Mouse (Mus musculus) lung, postnatal 4 days (tissue): Measurements from ENCODE around the gene Cdsn.

Experiments used
- DNase-seq, 2 experiments: peaks; one replicate each; pipeline ENCODE4 v3.0.0; 2021

Cdsn gene

DNA sequence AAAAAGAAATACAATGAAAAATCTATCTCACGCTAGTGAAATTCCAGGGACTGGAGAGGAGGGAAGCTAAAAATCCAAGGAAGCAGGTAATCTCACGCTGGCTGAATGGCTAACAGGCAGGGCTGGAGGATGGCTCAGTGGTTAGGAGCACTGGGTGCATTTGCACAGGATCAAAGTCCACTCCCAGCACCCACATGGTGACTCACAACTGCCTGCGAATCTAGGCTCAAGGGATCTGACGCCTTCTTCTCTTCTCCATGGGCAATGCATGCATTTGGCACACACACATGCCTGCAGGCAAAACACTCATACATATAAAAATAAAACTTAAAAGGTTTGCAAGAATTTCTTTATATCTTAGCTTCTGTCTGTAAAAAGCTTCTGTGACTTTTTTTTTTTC, 14.5 kb upstream of the Cdsn start:
- DNase-seq = no peak

DNA sequence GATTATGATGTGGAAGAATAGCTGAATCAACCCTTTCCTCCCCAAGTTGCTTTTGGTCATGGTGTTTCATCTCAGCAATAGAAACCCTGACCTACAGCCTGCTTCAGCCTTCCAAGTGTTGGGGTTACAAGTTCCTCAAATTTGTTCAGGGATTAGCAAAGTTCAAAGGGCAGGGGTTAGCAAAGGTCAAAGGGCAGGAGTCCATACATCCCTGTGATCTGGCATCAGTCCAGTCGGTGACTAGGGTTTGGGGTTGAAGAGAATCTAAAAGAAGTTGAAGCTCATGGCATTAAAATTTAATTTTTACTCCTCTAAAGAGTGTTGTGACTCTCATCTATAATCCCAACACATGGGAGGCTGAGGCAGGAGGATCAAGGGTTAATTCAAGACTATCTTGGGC, 13.5 kb upstream of the Cdsn start:
- no peak for DNase-seq

DNA sequence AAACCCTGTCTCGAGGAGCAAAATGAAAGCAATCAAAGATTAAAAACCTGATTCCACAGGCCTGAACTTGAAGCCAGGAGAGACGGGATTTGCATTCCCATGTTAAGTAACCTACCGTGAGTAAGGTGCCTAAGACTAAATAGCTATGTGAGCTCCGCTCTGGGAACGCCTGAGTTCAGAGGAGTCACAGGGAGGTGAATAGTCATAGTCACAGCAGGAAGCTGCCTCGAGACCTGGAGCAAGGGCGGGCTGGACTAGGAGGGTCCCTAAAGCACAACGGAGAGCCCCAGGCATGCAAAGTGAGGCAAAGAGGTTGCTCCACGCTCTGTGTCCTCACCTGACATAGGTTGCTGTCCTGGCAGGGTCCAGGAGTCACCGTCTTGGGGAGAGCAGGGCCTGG, 12.4 kb upstream of the Cdsn start:
- no peak for DNase-seq

DNA sequence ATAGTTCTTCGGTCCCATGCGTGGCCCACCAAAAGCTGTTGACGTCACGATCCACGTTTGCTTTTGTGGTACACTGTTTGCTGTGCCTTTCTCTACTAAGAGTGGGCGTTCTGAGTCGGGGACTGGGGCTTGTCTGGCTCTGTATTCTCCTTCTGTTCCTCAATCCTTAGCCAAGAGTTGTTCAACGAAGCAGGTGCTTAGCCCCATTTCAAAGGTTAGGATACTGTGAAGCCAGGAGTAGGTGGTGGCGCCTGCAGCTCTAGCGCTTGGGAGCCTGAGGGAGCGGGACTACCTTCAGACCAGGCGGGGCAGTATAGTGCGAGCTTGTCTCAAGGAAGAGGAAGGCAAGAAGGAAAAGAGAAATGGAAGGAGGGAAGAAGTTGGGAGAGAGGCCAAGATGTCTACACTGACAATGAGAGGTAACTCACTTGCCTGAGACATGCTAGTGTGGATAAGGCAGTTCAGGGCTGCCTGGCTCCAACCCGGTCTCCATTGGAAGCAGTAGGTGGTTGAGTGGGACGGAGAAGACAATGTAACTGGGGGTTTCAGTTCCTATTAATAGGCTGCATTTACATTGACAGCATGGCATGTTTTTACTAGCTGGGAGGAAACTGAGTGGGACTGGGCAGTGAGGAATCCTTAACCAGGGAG, 9.0 kb upstream of the Cdsn start:
- no peak for DNase-seq

DNA sequence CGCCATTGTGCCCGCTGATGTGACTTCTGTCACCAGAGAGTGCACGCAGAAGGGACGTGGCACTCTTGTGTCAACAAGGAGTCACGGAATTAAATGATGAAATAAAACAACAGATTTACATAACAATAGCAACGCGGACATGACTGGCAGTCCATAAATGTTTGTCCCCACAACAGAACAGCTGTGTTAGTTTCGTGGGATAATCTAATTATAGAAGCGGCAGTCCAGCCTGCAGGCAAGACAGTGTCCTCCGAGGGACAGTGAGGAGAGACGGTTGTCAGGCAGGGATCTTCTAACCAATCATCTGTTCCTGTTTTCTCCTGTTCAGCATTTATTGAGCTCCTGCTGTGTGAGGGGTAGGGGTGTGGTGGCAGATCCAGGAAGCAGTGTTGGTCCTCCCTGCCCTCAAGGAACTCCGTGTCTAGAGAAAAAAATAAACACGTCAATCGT, 8.5 kb upstream of the Cdsn start:
- DNase-seq = no peak

DNA sequence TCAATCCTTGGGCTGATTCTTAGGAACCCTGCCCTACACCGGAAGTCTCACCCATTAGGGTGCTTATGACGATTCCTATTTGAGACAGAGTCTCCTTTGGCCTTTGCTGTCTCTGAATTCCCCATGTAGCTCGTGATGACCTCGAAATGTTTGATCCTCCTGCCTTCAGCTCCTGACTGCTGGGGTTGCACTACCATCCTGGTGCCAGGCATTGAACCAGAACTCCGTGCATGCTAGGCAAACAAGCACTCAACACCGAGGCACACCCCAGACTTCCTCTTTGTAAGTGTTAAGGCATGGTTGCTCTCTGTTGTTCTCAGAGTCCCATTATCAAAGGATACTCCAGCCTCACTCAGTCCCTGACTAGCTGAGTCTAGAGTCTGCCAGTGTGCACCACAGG, 7.9 kb upstream of the Cdsn start:
- DNase-seq = no peak

DNA sequence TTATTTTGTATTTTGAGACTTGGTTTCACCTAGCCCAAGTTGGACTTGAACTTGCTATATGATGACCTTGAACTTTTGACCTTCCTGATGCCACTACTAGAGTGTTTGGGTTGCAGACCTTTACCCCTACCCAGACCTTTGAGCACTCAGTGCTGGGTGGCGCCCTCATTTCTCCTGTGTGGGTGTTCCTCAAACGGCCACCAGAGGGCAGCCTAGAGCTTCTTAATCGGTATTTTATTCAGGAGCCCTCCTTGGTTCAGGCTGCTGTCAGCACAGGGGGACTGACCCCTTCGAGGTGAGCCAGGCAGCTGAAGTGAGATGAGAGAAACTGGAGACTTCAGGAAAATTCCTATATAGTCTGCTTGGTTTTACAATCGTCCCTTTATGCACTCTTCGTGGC, 7.2 kb upstream of the Cdsn start:
- peak in 1 of 2 experiments; percentile 66 for DNase-seq

DNA sequence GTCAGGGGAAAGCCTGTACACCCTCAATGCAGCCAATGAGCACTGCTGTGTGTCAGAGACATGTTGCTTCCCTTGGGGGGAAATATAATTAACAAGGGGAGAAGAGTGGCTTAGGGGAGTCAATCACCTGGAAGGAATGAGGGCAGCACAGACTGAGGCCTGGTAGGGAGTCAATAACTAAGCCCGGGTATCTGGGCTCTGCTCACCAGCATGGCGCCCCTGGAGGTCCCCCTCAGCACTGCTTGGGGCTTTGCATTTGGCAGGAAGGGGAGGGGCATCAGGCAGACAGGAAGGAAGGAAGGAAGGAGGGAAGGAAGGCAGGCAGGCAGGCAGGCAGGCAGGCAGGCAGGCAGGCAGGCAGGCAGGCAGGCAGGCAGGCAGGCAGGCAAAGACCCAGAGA, 4.5 kb upstream of the Cdsn start:
- DNase-seq = no peak

DNA sequence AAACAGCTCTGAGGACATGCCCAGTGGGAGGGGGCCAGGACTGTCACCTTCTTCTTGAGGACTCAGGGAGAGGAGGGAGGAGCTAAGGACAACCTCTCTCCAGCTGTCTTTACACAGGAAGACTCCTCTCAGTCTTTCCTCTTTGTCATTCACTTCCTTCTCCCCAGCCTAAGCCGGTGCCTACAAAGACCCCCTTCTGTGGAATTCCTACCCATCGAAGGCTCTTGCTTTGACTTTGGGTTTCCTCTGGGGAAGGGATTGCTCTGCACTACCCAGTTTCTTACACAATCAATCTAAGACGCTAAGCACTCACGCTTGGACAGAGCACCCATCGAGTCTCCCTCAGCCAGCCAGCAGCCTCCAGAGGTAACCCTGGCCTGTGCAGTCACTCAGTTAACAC, 3.3 kb upstream of the Cdsn start:
- DNase-seq = no peak

DNA sequence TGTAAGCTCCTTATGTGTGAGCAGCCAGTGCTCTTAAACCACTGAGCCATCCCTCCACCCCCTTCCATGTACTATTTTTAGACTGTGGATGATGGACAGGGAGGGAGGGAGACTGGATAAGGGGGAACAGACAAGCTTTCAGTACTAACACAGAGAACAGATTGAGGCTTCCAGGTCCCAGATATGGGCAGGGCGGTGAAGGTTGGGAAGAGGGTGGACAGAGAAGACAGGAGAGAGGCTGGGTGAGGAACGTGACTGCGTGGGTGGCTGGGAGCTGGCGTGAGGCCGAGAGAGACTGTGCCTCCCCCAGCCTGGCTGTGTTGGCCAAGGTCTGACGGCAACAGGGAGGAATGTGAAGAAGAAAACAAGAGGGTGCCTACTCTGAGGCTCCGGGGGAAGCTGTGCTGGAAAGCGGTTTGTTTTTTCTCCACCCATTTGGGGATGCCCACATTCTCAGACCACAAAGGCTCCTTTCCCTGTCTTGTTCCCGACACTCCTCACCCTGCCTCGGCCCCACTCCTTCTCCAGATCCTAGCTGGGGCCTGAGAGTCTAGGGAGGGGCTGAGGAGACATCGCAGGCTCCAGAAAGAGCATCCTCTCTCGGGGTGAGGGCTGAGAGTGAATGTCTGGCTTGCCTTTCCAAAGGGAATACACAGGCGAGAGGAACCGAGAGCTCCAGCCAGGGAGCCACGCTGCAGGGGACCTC, 2.3 kb upstream of the Cdsn start:
- peak; percentile 84 to 90 for DNase-seq

DNA sequence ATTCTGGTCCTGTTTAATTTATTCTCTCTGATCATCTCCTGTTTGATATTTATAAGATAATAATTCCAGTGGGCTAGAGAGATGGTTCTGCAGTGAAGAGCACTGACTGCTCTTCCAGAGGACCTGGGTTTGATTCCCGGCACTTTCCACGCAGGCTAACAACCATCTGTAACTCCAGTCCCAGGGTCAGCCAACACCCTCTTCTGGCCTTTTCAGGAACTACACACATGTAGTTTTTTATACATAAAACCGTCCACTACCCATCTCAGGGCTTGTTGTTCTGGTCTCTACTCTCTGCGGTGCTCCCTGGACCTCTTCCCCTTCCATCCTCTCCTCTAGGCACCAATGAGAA, 1.8 kb upstream of the Cdsn start:
- no peak for DNase-seq

DNA sequence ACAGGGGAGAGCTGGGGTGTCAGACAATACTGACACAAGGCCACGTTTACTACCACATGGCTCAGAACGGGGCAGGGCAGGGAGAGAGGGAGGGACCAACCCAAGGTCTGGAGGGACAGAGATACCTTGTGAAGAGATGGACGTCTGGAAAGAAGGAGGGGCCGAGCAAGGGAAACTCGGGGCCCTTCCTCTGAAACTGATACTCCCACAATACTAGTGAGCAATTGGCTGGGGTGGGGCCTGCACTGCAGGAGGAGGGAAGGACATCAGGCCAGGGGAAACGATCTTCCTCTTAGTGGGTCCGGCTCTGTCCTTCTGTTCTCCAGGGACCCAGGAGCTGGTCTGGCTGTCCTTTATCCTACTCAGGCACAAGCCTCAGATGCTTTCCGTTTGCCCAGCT, 1.1 kb upstream of the Cdsn start:
- no peak for DNase-seq

DNA sequence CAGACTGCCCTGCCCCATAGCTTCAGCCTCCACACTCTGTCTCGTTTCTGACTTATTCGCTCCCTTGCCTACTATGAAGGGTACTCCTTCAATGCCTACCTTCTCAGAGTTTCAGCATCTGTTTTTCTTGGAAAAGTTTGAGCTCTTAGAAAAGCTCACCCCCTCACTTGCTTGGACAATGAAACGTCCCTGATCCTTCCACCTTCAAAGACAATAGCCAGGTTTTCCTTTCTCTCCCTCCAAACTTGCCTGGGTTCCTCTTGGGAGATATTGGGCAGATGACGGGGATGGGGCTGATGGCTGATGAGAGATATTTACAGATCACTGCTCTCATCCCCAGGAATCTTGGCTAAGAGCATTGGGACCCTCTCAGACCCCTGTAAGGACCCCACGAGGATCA, 2.4 kb downstream of the Cdsn start:
- DNase-seq = no peak

DNA sequence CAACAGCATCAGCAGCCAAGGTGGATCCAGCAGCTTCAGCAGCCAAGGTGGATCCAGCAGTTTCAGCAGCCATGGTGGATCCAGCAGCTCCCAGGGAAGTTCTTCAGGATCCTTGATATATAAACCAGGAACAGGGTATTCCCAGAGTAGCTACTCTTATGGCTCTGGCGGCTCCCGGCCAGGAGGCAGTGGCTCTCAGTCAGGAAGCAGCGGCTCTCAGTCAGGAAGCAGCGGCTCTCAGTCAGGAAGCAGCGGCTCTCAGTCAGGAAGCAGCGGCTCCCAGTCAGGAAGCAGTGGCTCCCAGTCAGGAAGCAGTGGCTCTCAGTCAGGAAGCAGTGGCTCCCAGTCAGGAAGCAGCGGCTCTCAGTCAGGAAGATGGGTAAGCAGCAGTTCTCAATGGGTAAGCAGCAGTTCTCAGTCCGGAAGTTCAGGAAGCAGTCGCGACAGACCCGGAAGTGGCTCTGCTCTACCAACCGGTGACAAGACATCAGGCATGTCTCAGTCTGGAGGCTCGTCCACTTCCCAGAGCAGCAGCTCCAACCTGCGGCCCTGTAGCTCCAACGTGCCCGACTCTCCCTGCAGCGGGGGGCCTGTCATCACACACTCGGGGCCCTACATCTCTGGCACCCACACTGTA, 3.0 kb downstream of the Cdsn start:
- no peak for DNase-seq

DNA sequence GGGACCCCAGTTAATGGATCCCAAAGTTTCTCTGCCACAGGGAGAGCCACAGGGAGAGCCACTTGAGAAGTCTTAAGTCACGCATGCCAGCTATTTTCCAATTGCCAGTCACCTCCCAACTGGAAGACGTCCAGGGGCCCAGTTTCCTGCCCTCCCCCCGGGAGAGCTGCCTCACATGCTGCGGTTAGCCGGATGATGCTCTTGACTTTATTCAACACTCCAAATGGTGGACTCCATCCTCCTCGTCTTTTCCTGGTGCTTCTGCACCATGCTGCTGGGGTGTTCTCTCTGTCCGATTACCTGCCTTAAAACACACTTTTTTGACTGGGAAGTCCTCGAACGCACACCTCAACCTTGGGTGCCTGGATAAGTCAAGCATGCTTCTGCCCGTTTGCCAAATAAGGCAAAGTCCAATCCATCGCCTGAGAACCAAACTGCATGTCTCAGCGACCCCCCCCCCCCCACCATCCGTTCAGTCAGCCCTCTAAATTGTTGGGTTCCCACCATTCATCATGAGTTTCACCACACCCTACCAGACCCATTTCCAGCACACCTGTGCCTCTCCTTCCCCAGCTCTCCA, 4.3 kb downstream of the Cdsn start:
- DNase-seq = no peak

DNA sequence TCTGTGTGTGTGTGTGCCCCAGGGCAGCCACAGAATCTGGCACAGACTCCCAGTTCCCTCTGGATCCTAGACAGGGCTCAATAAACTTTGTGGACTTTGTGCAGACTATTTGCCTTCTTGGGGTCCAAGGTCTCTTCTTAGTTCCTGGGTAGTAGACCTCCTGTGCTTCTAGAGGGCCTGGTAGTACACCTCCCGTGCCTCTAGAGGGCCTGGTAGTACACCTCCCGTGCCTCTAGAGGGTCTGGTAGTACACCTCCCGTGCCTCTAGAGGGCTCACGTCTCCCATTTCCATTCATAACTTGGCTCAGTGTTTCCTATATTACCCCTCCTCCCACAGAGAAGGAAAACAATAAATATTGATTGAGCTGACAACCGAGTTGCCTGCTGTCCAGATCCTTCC, 4.9 kb downstream of the Cdsn start:
- peak; percentile 53 to 71 for DNase-seq

DNA sequence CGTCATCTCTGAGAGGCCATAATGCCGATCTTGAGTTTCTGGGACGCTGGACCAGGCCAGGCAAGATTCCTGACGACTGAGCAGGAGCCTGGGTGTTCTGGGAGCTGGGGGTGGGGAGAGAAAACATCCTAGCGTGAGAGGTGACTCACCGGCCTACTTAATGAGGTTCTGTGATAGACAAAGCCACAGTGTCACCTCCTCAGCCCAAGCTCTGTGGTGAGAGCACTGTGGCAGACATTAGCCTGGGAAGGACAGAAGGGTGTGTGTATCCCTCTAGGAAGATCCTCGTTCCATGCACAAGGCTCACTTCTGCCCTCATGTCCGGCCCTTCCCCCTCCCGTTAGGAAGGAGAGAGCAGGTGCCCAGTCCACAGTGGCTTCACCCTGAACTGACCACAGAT, 5.4 kb downstream of the Cdsn start:
- no peak for DNase-seq

DNA sequence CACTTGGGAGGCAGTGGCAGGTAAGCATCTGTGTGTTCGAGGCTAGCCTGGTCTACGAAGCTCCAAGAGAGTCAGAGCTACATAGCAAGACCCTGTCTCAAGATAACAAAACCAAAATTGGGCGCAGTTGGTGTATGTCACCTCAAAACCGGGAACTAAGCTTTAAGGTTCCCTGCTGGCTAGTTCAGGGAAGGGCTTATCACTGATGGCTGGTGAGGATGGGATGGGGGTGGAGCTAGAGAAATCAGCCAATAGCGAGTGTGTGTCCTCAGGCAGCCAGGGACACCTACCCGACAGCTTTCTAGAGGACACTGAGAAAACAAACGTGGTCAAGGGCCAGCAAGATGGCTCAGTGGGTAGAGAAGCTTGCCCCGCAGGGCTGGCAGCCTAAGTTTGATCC, 6.3 kb downstream of the Cdsn start:
- DNase-seq = no peak

DNA sequence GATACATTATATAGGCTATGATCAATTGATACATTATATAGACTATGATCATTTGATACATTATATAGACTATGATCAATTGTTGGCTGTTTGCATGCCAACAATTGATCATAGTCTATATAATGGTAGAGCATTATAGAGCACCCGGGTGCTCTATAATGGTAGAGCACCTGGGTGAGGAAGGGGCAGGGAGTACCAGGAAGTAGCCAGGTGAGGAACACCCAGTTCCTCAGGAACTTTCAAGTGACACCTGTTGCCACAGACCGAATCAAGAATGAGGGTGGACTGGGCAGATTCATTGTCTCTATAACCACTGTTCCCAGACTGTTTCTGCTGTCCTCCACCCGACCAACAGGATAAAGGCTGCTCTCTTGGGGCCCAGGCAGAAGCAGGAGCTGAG, 15.2 kb downstream of the Cdsn start, which contains the start of gene 2300002M23Rik:
Gene 2300002M23Rik, plus strand, starts transcription at position 301 of the 400 bp plus-strand sequence.
- DNase-seq = no peak

DNA sequence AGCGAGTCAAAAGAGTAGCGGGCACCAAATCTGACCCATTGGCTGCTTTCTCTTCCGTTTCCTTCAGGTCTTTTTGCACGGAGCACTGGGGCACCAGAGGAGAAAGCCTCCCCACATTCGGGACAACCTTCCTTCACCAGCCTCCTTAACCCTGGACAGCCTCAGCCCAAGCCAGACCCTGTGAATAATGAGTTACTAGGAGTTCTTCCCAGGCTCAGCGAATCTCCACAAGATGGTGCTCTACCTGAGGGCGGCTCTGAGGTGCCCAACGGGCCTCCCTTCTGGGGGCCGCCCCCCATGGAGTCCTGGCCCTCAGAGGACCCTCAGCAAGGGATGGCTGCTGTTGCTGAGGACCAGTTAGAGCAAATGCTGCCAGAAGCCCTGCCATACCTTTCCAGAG, 15.8 kb downstream of the Cdsn start:
- DNase-seq = no peak

DNA sequence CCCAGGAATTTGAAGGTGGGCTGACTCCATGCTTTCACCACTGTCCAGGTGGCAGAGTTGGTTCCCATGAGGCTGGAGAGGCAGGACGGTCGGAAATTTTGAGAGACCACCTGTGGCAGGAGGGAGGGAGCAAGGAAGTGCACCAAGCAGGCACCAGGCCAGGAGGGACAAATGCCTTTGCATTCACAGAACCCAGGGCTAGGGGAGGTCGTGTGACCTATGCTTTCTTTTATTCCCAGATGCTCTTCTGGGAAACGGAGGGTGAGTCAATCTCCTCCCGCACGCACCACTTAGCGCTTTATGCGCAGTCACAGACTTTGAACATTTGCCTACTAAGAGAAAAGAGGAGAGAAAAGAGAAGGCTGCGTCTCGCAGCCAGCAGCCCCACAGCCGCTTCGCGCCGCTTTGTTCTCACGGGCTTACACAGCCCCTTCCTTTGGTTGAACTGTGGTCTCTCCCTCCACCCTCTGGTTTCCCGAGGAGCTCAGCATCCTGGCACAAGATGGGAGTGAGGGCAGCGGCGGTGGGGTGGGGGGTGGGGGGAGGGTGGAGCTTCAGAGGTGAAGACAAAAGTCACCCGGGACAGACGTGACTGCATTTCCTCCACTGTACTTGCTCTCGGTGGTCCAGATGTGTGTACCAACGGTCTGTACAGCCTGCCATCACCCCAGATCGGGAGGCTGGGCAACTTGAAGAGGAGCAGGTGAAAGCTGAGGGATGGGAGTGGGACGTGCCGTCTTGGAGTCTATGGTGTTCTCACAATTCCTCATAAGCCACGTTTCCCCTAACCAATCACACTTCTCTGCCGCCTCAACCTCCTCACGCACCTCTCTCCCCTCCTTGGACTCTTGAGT, 17.4 kb downstream of the Cdsn start:
- no peak for DNase-seq

DNA sequence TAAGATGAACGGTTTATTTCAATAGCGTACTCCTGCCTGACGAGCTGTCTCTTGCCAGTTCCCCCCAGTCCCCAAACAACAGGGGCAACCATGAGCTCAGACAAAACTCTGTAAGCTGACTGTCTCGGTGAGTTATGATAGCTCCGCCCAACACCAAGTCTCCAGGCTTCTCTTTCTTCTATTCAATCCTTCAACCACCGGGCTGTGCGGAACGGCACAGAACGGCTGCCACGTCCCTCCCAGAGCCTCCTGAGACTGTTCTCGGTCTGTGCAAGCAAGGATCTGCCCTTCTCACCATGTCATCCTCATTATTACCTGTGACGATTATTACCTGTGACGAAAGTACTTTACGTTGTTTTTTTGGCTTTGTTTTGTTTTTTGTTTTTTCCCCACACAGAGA, 18.9 kb downstream of the Cdsn start:
- no peak for DNase-seq

DNA sequence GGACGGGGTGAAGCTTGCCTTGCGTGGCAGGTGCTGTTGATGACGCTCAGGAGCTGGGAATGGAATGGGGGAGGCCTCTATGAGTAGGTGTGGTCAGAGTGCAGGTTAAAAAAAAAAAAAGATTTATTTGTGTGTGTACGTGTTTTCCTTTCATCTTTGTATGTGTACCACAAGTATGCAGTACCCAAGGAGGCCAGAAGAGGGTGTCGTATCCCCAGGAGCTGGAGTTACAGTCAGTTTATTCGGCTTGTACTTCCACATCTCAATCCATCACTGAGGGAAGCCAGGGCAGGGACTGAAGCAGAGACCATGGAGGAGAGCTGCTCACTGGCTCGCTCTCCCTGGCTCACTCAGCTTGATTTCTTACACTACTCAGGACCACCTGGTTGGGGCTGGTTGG, 19.5 kb downstream of the Cdsn start:
- no peak for DNase-seq
